Mouse (Mus musculus): ENCODE measurements at regions not wholly inside any gene's neighbourhood (a gene's known extent, or its start where the extent isn't known, plus 50 kb on each side); places are given as distances from the start of the nearest gene placed in this dataset.

DNA sequence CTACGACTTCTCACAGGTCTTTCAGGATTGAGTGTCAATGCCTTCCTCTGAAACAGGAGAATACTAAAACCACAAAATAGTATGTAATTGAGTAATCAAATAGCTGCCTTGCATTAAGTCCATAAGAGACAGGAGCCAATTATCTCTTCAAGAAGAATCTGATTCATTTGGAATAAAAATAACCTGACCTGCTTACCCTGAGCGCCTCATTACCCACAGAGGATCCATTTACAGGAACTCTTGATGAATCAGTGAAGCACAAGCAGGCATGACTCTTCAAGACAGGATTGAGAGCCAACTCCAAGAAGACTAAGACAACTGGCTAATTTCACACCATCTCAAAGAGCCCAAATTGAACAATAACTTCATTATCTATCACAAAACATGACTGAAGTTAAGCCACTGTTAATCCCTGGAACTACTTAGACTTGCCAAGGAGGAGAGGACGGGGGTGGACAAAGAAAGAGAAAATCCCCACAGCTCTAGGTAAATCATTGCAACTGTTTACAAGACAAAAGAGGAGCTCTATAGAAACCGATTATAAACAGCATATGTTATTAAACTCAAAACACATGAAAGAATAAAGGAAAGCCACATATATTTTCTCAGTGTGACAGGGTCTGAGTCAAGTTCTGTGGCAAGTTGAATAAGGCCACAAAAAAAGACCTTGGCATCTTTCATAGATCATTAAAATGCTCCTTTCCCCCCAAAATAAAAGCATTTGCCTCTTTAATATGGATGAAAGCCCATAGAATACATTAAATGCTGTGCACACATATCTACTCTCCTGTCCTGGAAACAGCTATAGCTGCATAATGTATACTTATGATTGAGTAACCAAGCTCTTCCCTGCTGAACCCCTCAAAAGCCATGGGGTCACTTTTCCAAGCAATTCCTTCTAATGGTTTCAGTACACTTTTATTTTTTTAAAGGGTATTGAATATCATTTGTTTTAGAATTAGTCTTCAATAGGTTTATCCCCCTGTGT is 501.7 kb downstream of the Slc22a22 start:
- no peaks in the 10 kb centered on the region for H3K9me3 ChIP-seq (replicated peaks; ENCODE audit: low read length)
- dilution Hi-C loops (cut with MboI; ENCODE audit: extremely low pct_ligation_motif_present, extremely low pct_unique_long_range_greater_than_20kb, low sequenced_read_pairs), result no loop called here
- no peak overlapping the region for H3K4me3 ChIP-seq (replicated peaks in 1 of 3; ENCODE audit: low read depth in 2 of 3, low read length in 2 of 3, poor library complexity in 1 of 3)
- no peak overlapping the region for H3K9ac ChIP-seq (ENCODE audit: insufficient read depth, low read depth)
- in situ Hi-C loops (cut with MboI; ENCODE audit: low pct_ligation_motif_present, low pct_unique_long_range_greater_than_20kb, low sequenced_read_pairs), result no loop called here
- no peaks in the 10 kb centered on the region for H3K27me3 ChIP-seq (replicated peaks)
- DNase-seq (ENCODE audit: extremely low read depth), result no peak
- no peak for TF ChIP-seq ZNF384 (IDR thresholded peaks at IDR 0.05; ENCODE audit: low read depth, low read length)
- TF ChIP-seq IRF4 (IDR thresholded peaks at IDR 0.05; ENCODE audit: low read depth, low read length), result no peak
- no peak for TF ChIP-seq SMC3 (IDR thresholded peaks at IDR 0.05; ENCODE audit: low read depth, low read length)
- TF ChIP-seq EP300 (IDR thresholded peaks at IDR 0.05; ENCODE audit: low read length), result no peak
- no peak for TF ChIP-seq ZKSCAN1 (IDR thresholded peaks at IDR 0.05; ENCODE audit: borderline replicate concordance, low read depth, low read length)
- no peak for TF ChIP-seq MAZ (IDR thresholded peaks at IDR 0.05; ENCODE audit: low read depth, low read length)
- no peak for TF ChIP-seq PAX5 (IDR thresholded peaks at IDR 0.05; ENCODE audit: low read length)
- TF ChIP-seq MXI1 (IDR thresholded peaks at IDR 0.05; ENCODE audit: low read depth, low read length), result no peak
- no peak for TF ChIP-seq POLR2AphosphoS2 (IDR thresholded peaks at IDR 0.05; ENCODE audit: low read depth, low read length)
- no peaks in the 10 kb centered on the region for H3K79me2 ChIP-seq (replicated peaks; ENCODE audit: control insufficient read depth, extremely low read depth, insufficient read depth, poor library complexity, severe bottlenecking)
- H3K4me1 ChIP-seq (ENCODE audit: control insufficient read depth in 1 of 2, insufficient read depth in 2 of 2), result peaks cover 0 to 5% of the 10 kb centered on the region in 2 experiments; a peak in 1 of 4 replicates
- H3K27ac ChIP-seq (ENCODE audit: insufficient read depth, low read depth), result no peak overlapping the region
- H3K36me3 ChIP-seq (replicated peaks in 1 of 2; ENCODE audit: control insufficient read depth in 1 of 2, insufficient read depth in 1 of 2, low read length in 1 of 2), result no peaks in the 10 kb centered on the region
- no peak overlapping the region for H3K4me2 ChIP-seq (ENCODE audit: insufficient read depth, low read depth, poor library complexity, severe bottlenecking)

DNA sequence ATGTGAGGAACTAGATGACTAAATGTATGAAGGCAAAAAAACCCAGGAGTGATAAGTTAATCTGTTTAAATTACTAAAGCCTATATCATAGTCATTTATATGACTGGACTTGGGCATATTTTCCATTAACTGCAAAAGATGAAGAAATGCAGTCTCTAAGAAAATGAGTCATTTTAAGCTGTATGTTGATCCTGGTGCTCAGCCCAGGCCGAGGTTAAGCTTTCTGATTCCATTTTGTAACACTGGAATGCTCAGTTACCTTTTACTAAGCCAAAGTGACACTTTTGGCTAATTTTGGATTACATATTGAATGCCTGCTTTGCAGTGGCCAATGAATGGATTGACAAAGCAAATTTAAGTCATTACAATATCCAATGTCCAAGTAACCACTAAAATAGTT is 507.3 kb downstream of the Slc22a22 start:
- Histone ChIP-seq H3K4me1 (ENCODE audit: control insufficient read depth in 1 of 2, insufficient read depth in 2 of 2) (peaks cover 0 to 5% of the 10 kb centered on the region in 2 experiments; a peak in 1 of 4 replicates), H3K4me3 (replicated peaks in 1 of 3; ENCODE audit: low read depth in 2 of 3, low read length in 2 of 3, poor library complexity in 1 of 3) (no peak overlapping the region), H3K27ac (ENCODE audit: insufficient read depth, low read depth) (no peak overlapping the region), H3K9me3 (replicated peaks; ENCODE audit: low read length) (no peaks in the 10 kb centered on the region), H3K9ac (ENCODE audit: insufficient read depth, low read depth) (no peak overlapping the region), H3K79me2 (replicated peaks; ENCODE audit: control insufficient read depth, extremely low read depth, insufficient read depth, poor library complexity, severe bottlenecking) (no peaks in the 10 kb centered on the region), H3K36me3 (replicated peaks in 1 of 2; ENCODE audit: control insufficient read depth in 1 of 2, insufficient read depth in 1 of 2, low read length in 1 of 2) (no peaks in the 10 kb centered on the region), H3K27me3 (replicated peaks) (no peaks in the 10 kb centered on the region), H3K4me2 (ENCODE audit: insufficient read depth, low read depth, poor library complexity, severe bottlenecking) (no peak overlapping the region)
- no peak for TF ChIP-seq CHD2 (IDR thresholded peaks at IDR 0.05; ENCODE audit: low read length)
- no peak for TF ChIP-seq TBP (conservative IDR thresholded peaks at IDR 0.05; ENCODE audit: low read depth, low read length)
- no peak for TF ChIP-seq BHLHE40 (IDR thresholded peaks at IDR 0.05; ENCODE audit: low read depth, low read length)
- TF ChIP-seq JUND (conservative IDR thresholded peaks at IDR 0.05; ENCODE audit: low read depth, low read length), result no peak
- no peak for TF ChIP-seq ZNF384 (IDR thresholded peaks at IDR 0.05; ENCODE audit: low read depth, low read length)
- TF ChIP-seq MAZ (IDR thresholded peaks at IDR 0.05; ENCODE audit: low read depth, low read length), result no peak
- TF ChIP-seq ZMIZ1 (IDR thresholded peaks at IDR 0.05; ENCODE audit: low read depth, low read length), result no peak
- no peak for TF ChIP-seq JUN (IDR thresholded peaks at IDR 0.05; ENCODE audit: insufficient read depth, low read depth, low read length)
- TF ChIP-seq POLR2AphosphoS2 (IDR thresholded peaks at IDR 0.05; ENCODE audit: low read depth, low read length), result no peak
- no peak for TF ChIP-seq ZC3H11A (IDR thresholded peaks at IDR 0.05; ENCODE audit: low read depth, low read length)
- TF ChIP-seq E2F4 (IDR thresholded peaks at IDR 0.05; ENCODE audit: insufficient replicate concordance, low read depth, low read length), result no peak
- no peak for TF ChIP-seq TCF12 (IDR thresholded peaks at IDR 0.05; ENCODE audit: low read depth, low read length)
- no peak for TF ChIP-seq GABPA (IDR thresholded peaks at IDR 0.05; ENCODE audit: insufficient replicate concordance, low read depth, low read length)
- TF ChIP-seq ELF1 (IDR thresholded peaks at IDR 0.05; ENCODE audit: low read depth, low read length), result no peak
- TF ChIP-seq MAX (IDR thresholded peaks at IDR 0.05; ENCODE audit: low read length), result no peak
- no peak for TF ChIP-seq HCFC1 (IDR thresholded peaks at IDR 0.05; ENCODE audit: low read depth, low read length)
- no peak for TF ChIP-seq MEF2A (IDR thresholded peaks at IDR 0.05; ENCODE audit: borderline replicate concordance, low read depth, low read length)
- TF ChIP-seq ZKSCAN1 (IDR thresholded peaks at IDR 0.05; ENCODE audit: borderline replicate concordance, low read depth, low read length), result no peak
- dilution Hi-C loops (cut with MboI; ENCODE audit: extremely low pct_ligation_motif_present, extremely low pct_unique_long_range_greater_than_20kb, low sequenced_read_pairs), result no loop called here
- in situ Hi-C loops (cut with MboI; ENCODE audit: low pct_ligation_motif_present, low pct_unique_long_range_greater_than_20kb, low sequenced_read_pairs), result no loop called here
- no peak for DNase-seq (ENCODE audit: extremely low read depth)
